Comparison of ENCODE assay signal across 35 mouse cellular contexts in genomic region chr6:128747006-128747405, GRCm38 (mm10). TPM values are rescaled to one million over a fixed set of nuclear protein-coding genes. Genes with fewer than 3 reads are reported as not detected.
"Had no signal": no experiment of that assay in that cellular context is flagged by ENCODE, and none has a peak within 500 bp of the region (broad histone marks: within the 10 kb centered on the region; RNA-seq: fewer than 3 reads in every experiment).

No protein-coding gene starts in this region.

RNA-seq across cellular contexts. Expression of gene Klrb1, which starts 24.1 kb away (rescaled TPM):
- total RNA-seq: left cerebral cortex, postnatal 25 days; left cerebral cortex, postnatal 36 days; liver, adult 2 months; megakaryocyte progenitor cell, adult 5-6 weeks had no signal
- polyA plus RNA-seq: limb, embryonic 10.5 days; limb, embryonic 11.5 days; limb, embryonic 12.5 days; limb, embryonic 13.5 days; limb, embryonic 14.5 days; limb, embryonic 15.5 days; liver, adult 2 months; liver, embryonic 11.5 days; liver, embryonic 12.5 days; liver, embryonic 13.5 days; liver, embryonic 14.5 days; liver, embryonic 15.5 days; liver, embryonic 16.5 days; liver, postnatal 0 days; lung, adult 2 months; lung, embryonic 14.5 days; lung, embryonic 15.5 days; lung, embryonic 16.5 days; lung, postnatal 0 days; macrophage; midbrain, embryonic 10.5 days; midbrain, embryonic 11.5 days; midbrain, embryonic 12.5 days; myocyte; neural tube, embryonic 11.5 days; neural tube, embryonic 12.5 days had no signal

RNA-seq across cellular contexts. Expression of gene Klrb1c, which starts 42.0 kb away (rescaled TPM):
- total RNA-seq: left cerebral cortex, postnatal 10 days; left cerebral cortex, postnatal 14 days; left cerebral cortex, postnatal 25 days; left cerebral cortex, postnatal 36 days; left cerebral cortex, postnatal 4 days had no signal
- polyA plus RNA-seq: limb, embryonic 10.5 days; limb, embryonic 11.5 days; limb, embryonic 12.5 days; limb, embryonic 15.5 days; liver, embryonic 11.5 days; midbrain, embryonic 10.5 days; midbrain, embryonic 11.5 days; midbrain, embryonic 12.5 days; midbrain, embryonic 13.5 days; midbrain, embryonic 14.5 days; midbrain, embryonic 16.5 days; myocyte; neural tube, embryonic 11.5 days; neural tube, embryonic 12.5 days had no signal
